Mouse (Mus musculus) kidney, embryonic 14.5 days (tissue): ENCODE measurements around the gene Pon2. TPM values are rescaled to one million over a fixed set of nuclear protein-coding genes. Genes with fewer than 3 reads are reported as not detected.

Experiments used
- ATAC-seq: fragments of 200-750 bp; cut with Nextera tagmentation; 2 replicates; pipeline ENCODE4 v1.8.0; 2017; ENCODE audit warnings: moderate number of reproducible peaks, mild to moderate bottlenecking, moderate TSS enrichment, moderate library complexity; ENCODE audit not compliant: low FRiP score, low TSS enrichment
- H3K27ac ChIP-seq: fragments of 300-500 bp; sonication (generic); 2 replicates; pipeline ENCODE4 v1.5.1; 2014; ENCODE audit warnings: low read depth, mild to moderate bottlenecking, low read length, moderate library complexity, mixed read lengths
- H3K27me3 ChIP-seq: fragments of 300-500 bp; sonication (generic); 2 replicates; pipeline ENCODE4 v1.6.1; 2014; ENCODE audit warnings: mild to moderate bottlenecking, low read length; ENCODE audit not compliant: control insufficient read depth, insufficient read depth
- H3K36me3 ChIP-seq: fragments of 300-500 bp; sonication (generic); 2 replicates; pipeline ENCODE4 v1.6.1; 2014; ENCODE audit warnings: low read length, mixed read lengths; ENCODE audit not compliant: control insufficient read depth, insufficient read depth
- H3K4me1 ChIP-seq: fragments of 300-500 bp; sonication (generic); 2 replicates; pipeline ENCODE4 v1.6.1; 2014; ENCODE audit warnings: low read length, mixed read lengths; ENCODE audit not compliant: control insufficient read depth, insufficient read depth
- H3K4me2 ChIP-seq: fragments of 300-500 bp; sonication (generic); replicated peaks from 2 replicates; pipeline ENCODE4 v1.6.1; 2014; ENCODE audit warnings: low read depth, mild to moderate bottlenecking, low read length
- H3K4me3 ChIP-seq: fragments of 300-500 bp; sonication (generic); 2 replicates; pipeline ENCODE4 v1.5.1; 2014; ENCODE audit warnings: mild to moderate bottlenecking, low read length
- H3K9ac ChIP-seq: fragments of 300-500 bp; sonication (generic); 2 replicates; pipeline ENCODE4 v1.6.1; 2014; ENCODE audit warnings: low read depth, mild to moderate bottlenecking, low read length, moderate library complexity
- H3K9me3 ChIP-seq: fragments of 300-500 bp; sonication (generic); 2 replicates; pipeline ENCODE4 v1.6.1; 2016; ENCODE audit warnings: low read length; ENCODE audit not compliant: control insufficient read depth
- WGBS: fragments of 180-500 bp; shearing (Covaris S2); extraction: QIAGEN DNeasy Blood & Tissue Kit; methylation state at CpG from one replicate; pipeline ENCODE4 v1.1.7; 2014; 5-methylcytosine and 5-hydroxymethylcytosine counted together
- polyA plus RNA-seq: library from polyadenylated mRNA; unstranded; fragments of >200 nt; fragmentation: Nextera tagmentation; extraction: Ambion mirVana; gene quantifications from 2 replicates; pipeline ENCODE4 v1.2.1, GENCODE M21; 2014

Pon2 gene
- polyA plus RNA-seq, 1 experiment from 2014 or later, result 32.6 TPM

DNA sequence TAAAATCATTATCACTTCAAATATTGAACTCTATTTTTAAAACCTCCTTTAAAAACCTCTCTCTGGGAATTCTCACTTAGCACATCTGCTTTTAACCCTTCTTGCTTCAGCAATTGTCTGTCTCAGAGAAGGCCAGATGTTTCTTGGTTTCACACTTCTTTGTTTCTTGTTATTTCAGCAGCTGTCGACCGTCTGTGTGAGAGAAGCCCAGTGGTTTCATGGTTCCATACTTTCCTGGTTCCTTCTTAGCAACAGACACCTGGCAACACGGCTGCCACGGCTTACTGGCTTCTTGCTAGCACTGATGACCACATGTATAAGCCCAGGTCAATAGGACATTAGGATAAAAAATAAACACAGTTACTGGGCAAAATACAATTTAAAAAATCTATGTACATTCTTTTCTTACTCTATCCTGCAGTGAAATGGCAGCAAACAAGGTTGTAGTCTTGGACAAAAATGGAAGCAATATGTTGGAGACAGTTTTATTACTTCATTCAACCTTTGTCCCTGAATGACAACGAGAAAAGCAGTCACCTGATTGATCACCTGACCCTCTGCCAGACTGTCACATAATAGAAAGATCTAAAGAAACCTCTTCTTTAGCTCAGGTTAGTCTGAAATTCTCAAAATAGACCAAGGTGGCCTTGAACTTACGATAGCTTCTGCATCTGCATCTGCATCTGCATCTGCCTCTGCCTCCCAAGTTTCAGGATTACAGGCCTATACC lies 17.5 kb downstream of the Pon2 start:
- Histone ChIP-seq H3K27ac (no peak overlapping the region), H3K27me3 (no peaks in the 10 kb centered on the region), H3K4me1 (no peaks in the 10 kb centered on the region), H3K9me3 (no peaks in the 10 kb centered on the region), H3K9ac (no peak overlapping the region), H3K4me2 (no peak overlapping the region), H3K4me3 (no peak overlapping the region), H3K36me3 (peaks cover 10% of the 10 kb centered on the region; the same call in 1 of the 2 replicates)
- 42% methylated on average over 6 of the region's 6 CpGs for WGBS
- no peak for ATAC-seq

DNA sequence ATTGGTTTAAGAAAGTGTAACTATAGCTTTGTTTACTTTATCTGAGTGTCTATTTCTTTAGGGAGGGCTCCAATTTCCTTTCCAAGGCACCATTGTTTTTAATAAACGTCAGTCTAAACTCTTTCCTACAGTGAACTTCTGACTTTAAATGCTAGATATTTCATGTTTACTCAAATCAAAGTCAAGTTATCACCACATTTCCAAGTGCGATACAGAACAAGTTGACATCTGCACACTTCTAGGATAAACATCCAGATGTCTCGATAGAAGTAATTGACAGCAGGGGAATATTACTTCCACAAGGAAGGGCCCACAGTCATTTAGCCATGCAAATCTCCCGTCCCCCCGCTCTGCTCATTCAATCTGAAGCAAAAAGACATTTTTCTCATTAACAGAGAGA lies 20.3 kb downstream of the Pon2 start:
- H3K27me3 ChIP-seq, result no peaks in the 10 kb centered on the region
- H3K9me3 ChIP-seq, result no peaks in the 10 kb centered on the region
- WGBS, result 38% methylated on average over 5 of the region's 5 CpGs
- no peak overlapping the region for H3K4me2 ChIP-seq
- H3K27ac ChIP-seq, result no peak overlapping the region
- H3K4me3 ChIP-seq, result no peak overlapping the region
- H3K4me1 ChIP-seq, result no peaks in the 10 kb centered on the region
- peaks cover 10% of the 10 kb centered on the region; the same call in 1 of the 2 replicates for H3K36me3 ChIP-seq
- H3K9ac ChIP-seq, result no peak overlapping the region
- no peak for ATAC-seq

DNA sequence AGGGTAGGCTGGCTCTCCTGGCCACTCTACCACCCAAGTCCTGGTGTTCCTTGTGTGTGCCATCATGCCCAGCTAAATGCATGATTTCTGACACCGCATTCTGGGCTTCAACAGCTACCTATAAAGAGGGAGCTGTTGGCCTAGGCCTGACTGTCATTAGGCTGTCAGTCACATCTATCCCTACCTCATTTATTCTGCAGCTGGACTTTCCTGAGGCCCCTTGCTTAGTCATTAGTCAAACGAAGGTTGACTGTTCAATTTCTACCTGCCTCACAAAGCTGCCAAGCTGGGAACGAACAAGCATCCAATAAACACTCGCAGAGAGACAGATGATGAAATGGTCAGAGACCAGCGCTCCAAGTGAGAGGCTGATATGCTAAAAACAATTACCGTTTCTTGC lies 28.6 kb downstream of the Pon2 start:
- Histone ChIP-seq H3K4me1 (no peaks in the 10 kb centered on the region), H3K4me3 (no peak overlapping the region), H3K9ac (no peak overlapping the region), H3K36me3 (peaks cover 8% of the 10 kb centered on the region; the same call in 1 of the 2 replicates), H3K27ac (no peak overlapping the region), H3K9me3 (no peaks in the 10 kb centered on the region), H3K27me3 (no peaks in the 10 kb centered on the region), H3K4me2 (no peak overlapping the region)
- ATAC-seq, result no peak
- WGBS, result 86% methylated on average over 6 of the region's 6 CpGs

DNA sequence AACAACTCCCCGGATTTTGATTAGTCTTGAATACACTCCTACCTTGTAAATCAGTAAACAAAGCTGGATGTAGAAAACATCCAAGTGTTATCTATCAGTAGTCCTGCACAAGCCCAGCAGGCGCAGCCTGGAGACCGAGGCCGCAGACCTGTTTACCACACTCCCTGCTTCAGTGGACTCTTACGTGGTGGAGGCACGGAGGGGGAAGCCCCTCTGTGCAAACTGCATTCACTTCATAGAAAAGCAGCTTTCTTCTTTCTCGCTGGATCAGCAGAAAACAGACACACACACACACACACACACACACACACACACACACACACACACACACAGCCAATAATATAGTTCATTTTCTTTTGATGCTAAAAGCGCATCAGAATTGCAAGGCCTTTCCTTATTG lies 33.5 kb downstream of the Pon2 start:
- H3K4me3 ChIP-seq, result no peak overlapping the region

DNA sequence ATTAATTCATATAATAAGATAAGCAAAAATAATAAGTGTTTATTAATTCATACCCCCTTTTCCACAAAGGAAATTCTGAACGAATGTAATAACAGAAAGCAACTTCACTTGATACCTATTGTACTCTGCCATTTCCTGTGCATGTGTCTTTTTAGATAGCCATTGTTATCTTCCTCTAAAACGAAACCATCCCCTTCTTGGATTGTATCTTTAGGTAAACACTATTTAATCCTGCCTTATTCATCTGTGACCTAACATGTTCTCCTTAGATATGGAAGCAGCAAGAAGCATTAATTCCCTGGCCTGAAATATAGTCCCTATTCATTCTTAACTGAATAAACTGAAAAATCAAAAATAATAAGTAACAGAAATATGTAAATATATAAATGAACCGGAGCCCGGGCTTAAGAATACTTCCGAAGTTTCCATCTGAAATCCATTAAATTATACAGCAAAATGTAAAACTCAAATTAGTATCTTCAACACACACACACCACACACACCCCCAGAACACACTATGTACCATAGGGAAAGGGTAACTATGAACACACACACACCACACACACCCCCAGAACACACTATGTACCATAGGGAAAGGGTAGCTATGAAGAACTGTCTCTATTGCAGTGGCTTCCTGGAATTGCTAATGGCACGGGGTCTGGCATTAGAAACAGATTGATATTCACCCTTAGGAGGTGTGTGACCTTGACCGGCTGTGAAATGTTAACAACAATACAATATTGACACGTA lies 34.8 kb downstream of the Pon2 start:
- H3K9ac ChIP-seq, result no peak overlapping the region
- 88% methylated on average over 8 of the region's 8 CpGs for WGBS
- no peaks in the 10 kb centered on the region for H3K27me3 ChIP-seq
- no peak for ATAC-seq
- H3K4me2 ChIP-seq, result no peak overlapping the region
- H3K9me3 ChIP-seq, result no peaks in the 10 kb centered on the region
- no peaks in the 10 kb centered on the region; the same call in 1 of the 2 replicates for H3K36me3 ChIP-seq
- H3K27ac ChIP-seq, result no peak overlapping the region
- H3K4me3 ChIP-seq, result no peak overlapping the region
- no peaks in the 10 kb centered on the region for H3K4me1 ChIP-seq

More for the DNA sequence above, 33.5 kb downstream of the Pon2 start:
- Histone ChIP-seq H3K9ac (no peak overlapping the region), H3K4me2 (no peak overlapping the region), H3K27me3 (no peaks in the 10 kb centered on the region), H3K27ac (no peak overlapping the region), H3K9me3 (no peaks in the 10 kb centered on the region), H3K4me1 (no peaks in the 10 kb centered on the region), H3K36me3 (no peaks in the 10 kb centered on the region; the same call in 1 of the 2 replicates)
- 80% methylated on average over 8 of the region's 8 CpGs for WGBS
- ATAC-seq, result no peak

DNA sequence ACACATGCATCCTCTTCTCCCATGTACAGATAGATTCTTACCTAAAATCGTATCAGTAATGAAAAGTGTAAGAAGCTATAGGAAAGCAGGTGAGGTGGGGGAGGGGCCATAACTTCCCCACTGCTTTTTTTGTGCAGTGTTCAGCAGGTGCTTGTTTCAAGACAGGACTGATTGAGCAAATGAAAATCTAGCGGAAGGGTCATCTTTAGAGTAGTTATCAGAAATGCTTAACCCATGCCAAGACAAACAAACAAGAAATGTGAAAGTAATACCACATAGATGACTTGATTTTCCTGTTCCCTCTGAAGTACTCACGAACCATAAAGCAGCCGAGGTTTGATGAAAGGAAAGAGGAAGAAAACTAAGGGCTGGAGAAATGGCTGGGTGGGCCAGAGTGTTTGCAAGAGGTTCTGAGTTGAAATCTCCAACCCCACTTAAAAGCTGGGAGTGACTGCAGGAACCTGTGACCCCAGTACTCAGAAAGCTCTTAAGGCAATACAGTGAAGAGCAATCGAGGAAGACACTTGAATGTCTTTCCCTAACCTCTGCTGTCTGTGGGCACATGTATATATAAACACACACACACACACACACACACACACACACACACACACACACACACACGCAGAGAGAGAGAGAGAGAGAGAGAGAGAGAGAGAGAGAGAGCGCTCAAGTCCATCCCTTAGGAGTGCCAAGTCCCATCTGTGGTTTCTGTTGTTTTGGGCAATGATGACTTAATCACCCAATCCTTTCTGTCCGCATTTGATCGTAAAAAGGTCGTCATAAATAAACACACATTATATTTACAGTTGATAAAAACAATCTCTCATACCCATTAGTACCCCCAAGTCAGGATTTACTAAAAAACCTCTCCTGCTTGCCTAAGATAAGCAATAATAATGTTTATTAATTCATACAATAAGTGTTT lies 35.7 kb downstream of the Pon2 start:
- Histone ChIP-seq H3K4me3 (no peak overlapping the region), H3K9ac (no peak overlapping the region), H3K36me3 (no peaks in the 10 kb centered on the region; the same call in 1 of the 2 replicates), H3K9me3 (no peaks in the 10 kb centered on the region), H3K4me1 (no peaks in the 10 kb centered on the region), H3K27ac (no peak overlapping the region), H3K27me3 (no peaks in the 10 kb centered on the region), H3K4me2 (no peak overlapping the region)
- WGBS, result 82% methylated on average over 9 of the region's 10 CpGs
- ATAC-seq, result no peak

DNA sequence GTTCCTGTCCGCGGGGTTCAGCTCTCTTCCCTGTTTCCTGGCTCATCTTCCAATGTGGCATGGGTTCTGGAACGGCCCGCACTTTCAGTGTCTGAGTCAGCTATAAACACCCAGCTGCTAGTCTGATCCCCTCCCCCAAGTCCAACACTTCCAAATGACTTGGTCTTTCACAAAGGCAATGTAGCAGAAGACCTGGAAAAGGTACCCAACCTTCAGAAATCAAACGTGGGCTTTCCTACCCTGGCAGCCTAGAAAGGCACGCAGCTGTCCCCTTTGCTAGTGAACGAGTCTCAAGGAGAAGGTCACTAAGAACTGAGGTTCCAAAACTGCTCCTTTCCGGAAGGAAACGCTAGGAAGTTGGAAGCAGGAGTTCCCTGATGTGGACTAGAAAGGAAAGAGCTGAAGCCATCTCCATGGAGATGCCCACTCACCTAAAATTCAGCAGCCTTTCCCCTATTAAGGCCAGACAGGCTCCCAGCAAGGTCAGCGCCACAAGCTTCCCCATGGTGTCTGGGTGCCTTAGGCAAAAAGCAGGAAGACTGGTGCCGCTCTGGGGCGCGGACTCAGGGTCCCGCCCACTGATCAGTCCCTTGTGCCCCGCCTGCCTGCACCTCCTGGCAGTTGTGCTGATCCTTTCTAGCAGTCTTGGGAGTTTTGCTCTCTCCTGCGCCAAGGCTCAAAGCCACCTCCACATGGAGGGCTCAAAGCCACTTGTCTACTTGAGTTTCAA lies 42.4 kb downstream of the Pon2 start, which contains the start of gene Pon3:
TSS of gene Pon3 (minus strand) at position 565 of the 730 bp plus-strand sequence.
- peak within 1 kb of the TSS; percentile 44 for H3K4me3 ChIP-seq
- no peaks in the 10 kb centered on the region for H3K9me3 ChIP-seq
- peak within 1 kb of the TSS; percentile 54 for H3K9ac ChIP-seq
- H3K4me2 ChIP-seq, result peak within 1 kb of the TSS; percentile 65
- peaks cover 6% of the 10 kb centered on the region; the same call in 1 of the 2 replicates for H3K4me1 ChIP-seq
- H3K27ac ChIP-seq, result no peak within 1 kb of the TSS; the same call in 1 of the 2 replicates
- WGBS, result 3% methylated on average over 16 of the region's 16 CpGs
- H3K27me3 ChIP-seq, result no peaks in the 10 kb centered on the region
- H3K36me3 ChIP-seq, result no peaks in the 10 kb centered on the region
- peak; percentile 85 for ATAC-seq

DNA sequence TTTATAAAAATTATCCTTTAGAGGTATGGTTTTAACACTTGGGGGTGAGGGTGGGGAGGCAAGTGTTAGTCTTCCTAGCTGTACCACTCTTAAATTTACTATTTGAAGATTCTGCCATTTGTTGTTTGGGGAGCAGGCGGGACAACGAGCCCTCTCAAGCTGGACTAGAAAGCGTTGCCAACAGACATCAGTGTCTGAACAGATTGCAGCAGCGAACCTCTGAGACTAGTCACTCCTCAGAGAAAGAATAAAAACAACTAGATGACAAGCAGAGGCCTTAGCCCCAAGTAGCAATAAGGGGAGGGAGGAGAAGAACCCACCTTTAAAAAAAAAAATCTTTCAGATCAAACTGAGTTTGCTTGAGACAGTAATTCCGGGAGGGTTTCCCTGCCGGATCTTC lies 43.0 kb downstream of the Pon2 start:
- no peaks in the 10 kb centered on the region for H3K36me3 ChIP-seq
- H3K4me1 ChIP-seq, result peaks cover 6% of the 10 kb centered on the region; the same call in 1 of the 2 replicates
- no peak overlapping the region for H3K9ac ChIP-seq
- H3K4me3 ChIP-seq, result peak overlapping the region; percentile 44
- no peaks in the 10 kb centered on the region for H3K9me3 ChIP-seq
- ATAC-seq, result no peak
- H3K4me2 ChIP-seq, result peak overlapping the region; percentile 65
- no peak overlapping the region for H3K27ac ChIP-seq
- WGBS, result 30% methylated on average over 6 of the region's 6 CpGs
- H3K27me3 ChIP-seq, result no peaks in the 10 kb centered on the region
